Mouse (Mus musculus) embryo, embryonic 11.5 days (tissue): Measurements from ENCODE around the gene Prdx1.
"Not testable (repeated sequence)": the region's sequence is repeated elsewhere in the genome, so short reads cannot be mapped to it uniquely, and the experiment has no call there.

Source experiments
- DNase-seq: peaks from one replicate; pipeline ENCODE4 v3.0.0-alpha.2; 2012; ENCODE audit warnings: low read depth, low spot score

Prdx1 gene

GRCm38 (mm10) chr4:116677808-116678207, 7.5 kb upstream of the Prdx1 start:
- DNase-seq = no peak

GRCm38 (mm10) chr4:116679141-116679540, 6.2 kb upstream of the Prdx1 start:
- DNase-seq = no peak

GRCm38 (mm10) chr4:116680521-116680920, 4.8 kb upstream of the Prdx1 start:
- not testable (repeated sequence) for DNase-seq

GRCm38 (mm10) chr4:116683957-116684356, 1.4 kb upstream of the Prdx1 start:
- DNase-seq = no peak

- no peak for DNase-seq
These were observed 679 bp upstream of the Prdx1 start for GRCm38 (mm10) chr4:116684665-116685064.

- no peak for DNase-seq
These were observed 1.7 kb downstream of the Prdx1 start for GRCm38 (mm10) chr4:116687041-116687440.

GRCm38 (mm10) chr4:116689309-116689876, 4.0 kb downstream of the Prdx1 start:
- no peak for DNase-seq

- no peak for DNase-seq
These were observed 6.8 kb downstream of the Prdx1 start for GRCm38 (mm10) chr4:116692146-116692545.

GRCm38 (mm10) chr4:116693785-116694184, 8.4 kb downstream of the Prdx1 start:
- DNase-seq = no peak

- DNase-seq = no peak
These were observed 13.5 kb downstream of the Prdx1 start for GRCm38 (mm10) chr4:116698693-116699342.

GRCm38 (mm10) chr4:116700964-116701363, 15.6 kb downstream of the Prdx1 start:
- no peak for DNase-seq

- peak; percentile 58 for DNase-seq
These were observed 18.5 kb downstream of the Prdx1 start for GRCm38 (mm10) chr4:116703804-116704203.

- no peak for DNase-seq
These were observed 22.3 kb downstream of the Prdx1 start for GRCm38 (mm10) chr4:116707666-116708065.

GRCm38 (mm10) chr4:116708201-116708764, 22.9 kb downstream of the Prdx1 start, which contains the start of the genes Mmachc and Ccdc163:
Mmachc (minus strand) TSS chr4:116708406.
Ccdc163 (plus strand) TSS chr4:116708509.
- peak; percentile 91 for DNase-seq

- DNase-seq = no peak
These were observed 23.5 kb downstream of the Prdx1 start for GRCm38 (mm10) chr4:116708791-116709390.

GRCm38 (mm10) chr4:116710154-116710553, 24.8 kb downstream of the Prdx1 start:
- no peak for DNase-seq

- DNase-seq = no peak
These were observed 27.2 kb downstream of the Prdx1 start for GRCm38 (mm10) chr4:116712536-116712935.

- DNase-seq = peak; percentile 67
These were observed 34.1 kb downstream of the Prdx1 start for GRCm38 (mm10) chr4:116719396-116719795.

GRCm38 (mm10) chr4:116720343-116721097, 35.2 kb downstream of the Prdx1 start, which contains the start of gene Tesk2:
Tesk2 (plus strand) TSS chr4:116720948.
- peak; percentile 95 for DNase-seq

GRCm38 (mm10) chr4:116721098-116721628, 35.8 kb downstream of the Prdx1 start:
- DNase-seq = no peak

- no peak for DNase-seq
These were observed 36.9 kb downstream of the Prdx1 start for GRCm38 (mm10) chr4:116722230-116722629.
